Mouse (Mus musculus): ENCODE data around the gene Avl9.

GRCm38 (mm10) chr6:56794834-56795233 is 80.1 kb downstream of the Avl9 start:
- TF ChIP-seq CTCF (IDR thresholded peaks at IDR 0.05; ENCODE audit: borderline replicate concordance, control insufficient read depth, extremely low read depth, insufficient read depth, low read length, poor library complexity): no peak
- TF ChIP-seq POLR2A (IDR thresholded peaks at IDR 0.05; ENCODE audit: control insufficient read depth, extremely low read depth, insufficient read depth, low read length, poor library complexity): no peak
